Mouse (Mus musculus) spleen, adult 2 months (tissue): Measurements from ENCODE around the gene Manbal.

Experiments
- CTCF ChIP-seq: fragments of 200-500 bp; IDR thresholded peaks from 2 replicates; pipeline ENCODE4 v1.5.1; 2011; ENCODE audit warnings: mild to moderate bottlenecking, inconsistent platforms; ENCODE audit not compliant: insufficient read depth, insufficient read length, insufficient replicate concordance; ENCODE audit errors: extremely low read depth
- POLR2A ChIP-seq: fragments of 200-500 bp; IDR thresholded peaks from 2 replicates; pipeline ENCODE4 v1.6.1; 2011; ENCODE audit warnings: low read depth, low read length, inconsistent platforms

GRCm38 (mm10) chr2:157328106-157328505 is 39.3 kb upstream of the Manbal start:
- TF ChIP-seq CTCF (no peak), POLR2A (no peak)
